Mouse (Mus musculus): Measurements from ENCODE around the gene Sf3b1.
"Not testable (repeated sequence)": the region's sequence is repeated elsewhere in the genome, so short reads cannot be mapped to it uniquely, and the experiment has no call there.

The Sf3b1 gene

DNA sequence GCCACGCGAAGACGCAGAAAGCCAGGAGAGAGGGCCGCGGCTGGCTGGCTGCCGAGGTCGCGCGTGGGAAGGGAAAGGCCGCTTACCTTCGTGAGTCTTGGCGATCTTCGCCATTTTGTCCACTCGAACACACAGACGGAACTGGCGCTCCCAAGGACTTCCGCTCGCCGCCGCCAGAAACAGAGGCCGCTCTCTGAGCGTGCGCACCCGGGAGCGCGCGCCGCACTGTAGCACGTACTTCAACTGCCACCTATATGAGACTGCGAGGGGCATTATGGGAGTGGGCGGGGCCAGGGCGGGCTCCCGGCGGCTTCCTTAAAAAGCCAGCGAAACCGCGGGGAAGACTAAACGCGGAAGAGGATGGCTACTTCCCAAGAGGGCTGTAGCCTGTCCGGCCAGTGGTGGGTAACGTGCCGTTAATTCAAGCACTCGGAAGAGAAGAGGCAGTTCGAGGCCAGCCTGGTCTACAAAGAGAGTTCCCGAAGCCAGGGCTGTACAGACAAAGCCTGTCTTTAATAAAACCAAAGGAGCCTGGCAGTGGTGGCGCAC, at the start of gene Sf3b1:
TSS of gene Sf3b1 (minus strand) at position 229 of the 549 bp plus-strand sequence.
- DNase-seq (ENCODE audit: low spot score in 2 of 2) = peak; percentile 95 to 97

DNA sequence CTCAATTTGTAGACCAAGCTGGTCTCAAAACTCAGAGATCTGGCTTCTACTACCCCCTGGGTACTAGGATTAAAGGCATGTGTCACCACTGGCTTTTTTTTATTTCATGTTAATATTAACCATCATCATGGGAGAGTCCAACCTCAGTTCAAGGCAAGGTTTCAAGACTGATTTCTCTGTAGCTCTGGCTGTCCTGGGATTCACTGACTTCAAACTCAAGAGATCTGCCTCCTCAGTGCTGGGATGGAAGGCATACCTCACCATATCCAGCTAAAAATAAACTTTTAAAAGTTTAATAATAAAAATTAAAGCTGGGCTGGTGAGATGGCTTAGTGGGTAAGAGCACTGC, 49.1 kb upstream of the Sf3b1 start:
- DNase-seq (ENCODE audit: low spot score in 2 of 2) = no peak

DNA sequence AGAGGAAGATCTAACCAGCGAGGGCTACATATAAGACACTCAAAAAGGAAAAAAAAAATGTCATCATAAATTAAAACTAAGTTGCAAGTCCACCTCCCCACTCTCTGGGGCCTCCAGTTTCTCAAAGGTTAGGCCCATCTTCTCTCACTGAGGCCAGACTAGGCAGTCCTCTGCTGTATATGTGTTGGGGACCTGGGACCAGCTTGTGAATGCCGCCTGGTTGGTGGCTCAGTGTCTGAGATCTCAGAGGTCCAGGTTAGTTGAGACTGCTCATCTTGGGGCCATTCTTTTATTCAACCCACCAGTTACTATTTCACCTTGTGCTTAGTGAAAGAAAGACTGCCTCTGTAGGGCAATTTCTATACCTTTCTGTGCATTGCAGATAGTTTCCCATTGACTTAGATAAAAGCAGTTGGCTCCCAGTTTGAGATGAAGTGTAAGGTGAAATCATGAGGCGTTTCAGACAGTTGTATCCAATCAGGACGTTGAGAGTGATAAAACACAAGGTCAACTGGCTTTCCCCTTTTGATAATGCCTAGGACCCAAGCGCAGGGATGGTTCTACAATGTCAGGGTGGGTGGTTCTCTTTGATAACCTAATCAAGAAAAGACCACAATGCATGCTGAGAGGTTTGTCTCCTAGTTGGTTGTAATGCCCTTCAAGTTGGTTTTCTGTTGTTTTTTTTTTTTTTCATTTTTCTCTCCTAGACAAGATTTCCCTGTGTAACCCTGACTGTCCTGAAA, 48.5 kb upstream of the Sf3b1 start:
- DNase-seq (ENCODE audit: low spot score in 2 of 2) = no peak

DNA sequence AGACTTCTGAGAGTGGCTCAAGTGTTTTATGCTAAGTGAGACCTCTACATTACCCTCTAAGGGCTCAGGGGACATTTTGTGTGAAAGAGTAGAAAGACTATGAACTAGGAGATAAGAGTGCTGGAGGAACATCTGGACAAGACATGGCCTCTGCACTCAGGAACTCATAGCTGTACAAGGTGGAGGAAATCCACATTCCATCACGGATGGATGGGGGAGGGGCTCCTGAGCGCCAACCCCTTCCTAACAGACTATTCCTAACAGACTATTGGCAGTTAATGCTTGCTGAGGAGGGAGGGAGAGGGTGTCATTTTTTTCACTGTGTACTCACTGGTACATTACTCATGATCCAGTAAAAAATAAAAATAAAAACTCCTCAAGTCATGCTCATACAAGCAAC, 47.5 kb upstream of the Sf3b1 start:
- DNase-seq (ENCODE audit: low spot score in 2 of 2) = no peak

DNA sequence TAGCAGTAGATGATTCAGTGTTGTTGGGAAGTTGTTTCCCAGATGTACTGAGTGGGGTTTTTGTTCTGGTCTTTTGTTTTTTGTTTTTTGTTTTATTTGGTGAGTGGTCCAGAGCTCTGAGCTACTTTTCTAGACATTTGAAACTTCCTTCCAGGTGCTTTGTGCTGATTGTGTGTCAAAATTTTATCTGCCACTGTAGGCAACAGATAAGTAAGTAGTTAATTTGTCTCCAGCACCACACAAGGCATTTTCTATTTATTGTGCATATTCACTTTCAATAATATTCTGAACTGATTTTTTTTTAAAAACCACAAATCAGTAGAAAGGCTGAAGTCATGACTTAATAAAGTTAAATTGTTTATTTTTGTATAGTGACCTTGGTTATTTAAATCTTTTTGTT, 45.0 kb upstream of the Sf3b1 start:
- DNase-seq (ENCODE audit: low spot score in 2 of 2) = not testable (repeated sequence)

DNA sequence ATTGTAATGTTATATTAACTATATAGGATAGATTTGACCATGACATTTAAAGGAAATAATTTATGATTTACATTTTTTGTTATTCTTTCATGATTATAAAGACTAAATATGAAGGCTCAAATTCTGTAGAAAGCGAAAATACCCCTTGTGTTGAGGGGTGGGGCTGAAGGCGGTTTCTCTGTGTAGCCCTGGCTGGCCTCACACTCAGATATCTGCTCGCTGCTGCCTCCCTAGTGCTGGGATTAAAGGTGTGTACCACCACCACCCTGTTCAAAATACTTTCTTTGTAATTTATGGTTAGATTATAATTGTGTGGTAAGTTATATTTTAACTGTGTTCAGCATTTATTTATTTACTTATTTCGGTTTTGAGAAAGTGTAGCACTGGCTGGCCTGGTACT, 34.5 kb upstream of the Sf3b1 start:
- no peak for DNase-seq (ENCODE audit: low spot score in 2 of 2)

DNA sequence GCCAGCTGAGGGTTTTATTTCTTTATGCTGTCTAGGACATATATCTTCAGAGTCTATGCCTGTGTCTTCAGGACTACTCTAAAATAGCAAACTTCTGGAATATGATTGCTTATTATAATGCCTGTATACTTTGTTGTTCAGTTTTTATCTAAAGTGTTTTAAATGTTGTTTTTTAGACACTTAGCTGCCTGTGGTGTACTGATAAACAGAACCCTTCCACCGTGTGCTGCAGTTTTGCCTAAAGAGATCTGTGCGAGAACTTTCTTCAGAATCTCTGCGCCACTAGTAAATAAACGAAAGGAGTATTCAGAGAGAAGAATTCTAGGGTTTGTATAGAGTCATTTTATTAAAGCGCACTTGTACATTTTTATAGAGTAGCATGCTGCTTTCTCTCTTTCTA, 33.8 kb upstream of the Sf3b1 start:
- DNase-seq (ENCODE audit: low spot score in 2 of 2) = no peak

DNA sequence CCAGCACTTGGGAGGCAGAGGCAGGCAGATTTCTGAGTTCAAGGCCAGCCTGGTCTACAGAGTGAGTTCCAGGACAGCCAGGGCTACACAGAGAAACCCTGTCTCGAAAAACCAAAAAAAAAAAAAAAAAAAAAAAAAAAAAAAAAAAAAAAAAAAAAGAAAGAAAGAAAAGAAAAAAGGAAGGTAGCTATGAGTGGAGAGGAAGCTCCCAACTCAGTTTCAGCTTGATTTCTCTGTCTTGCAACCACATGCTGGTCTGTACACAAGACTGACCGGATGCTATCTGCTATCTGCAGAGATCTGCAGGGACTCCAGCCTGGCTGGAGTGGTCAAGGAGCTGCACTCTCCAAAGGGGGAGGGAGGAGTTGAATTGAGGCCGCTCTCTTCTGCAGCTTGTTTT, 31.1 kb upstream of the Sf3b1 start:
- DNase-seq (ENCODE audit: low spot score in 2 of 2) = not testable (repeated sequence)

DNA sequence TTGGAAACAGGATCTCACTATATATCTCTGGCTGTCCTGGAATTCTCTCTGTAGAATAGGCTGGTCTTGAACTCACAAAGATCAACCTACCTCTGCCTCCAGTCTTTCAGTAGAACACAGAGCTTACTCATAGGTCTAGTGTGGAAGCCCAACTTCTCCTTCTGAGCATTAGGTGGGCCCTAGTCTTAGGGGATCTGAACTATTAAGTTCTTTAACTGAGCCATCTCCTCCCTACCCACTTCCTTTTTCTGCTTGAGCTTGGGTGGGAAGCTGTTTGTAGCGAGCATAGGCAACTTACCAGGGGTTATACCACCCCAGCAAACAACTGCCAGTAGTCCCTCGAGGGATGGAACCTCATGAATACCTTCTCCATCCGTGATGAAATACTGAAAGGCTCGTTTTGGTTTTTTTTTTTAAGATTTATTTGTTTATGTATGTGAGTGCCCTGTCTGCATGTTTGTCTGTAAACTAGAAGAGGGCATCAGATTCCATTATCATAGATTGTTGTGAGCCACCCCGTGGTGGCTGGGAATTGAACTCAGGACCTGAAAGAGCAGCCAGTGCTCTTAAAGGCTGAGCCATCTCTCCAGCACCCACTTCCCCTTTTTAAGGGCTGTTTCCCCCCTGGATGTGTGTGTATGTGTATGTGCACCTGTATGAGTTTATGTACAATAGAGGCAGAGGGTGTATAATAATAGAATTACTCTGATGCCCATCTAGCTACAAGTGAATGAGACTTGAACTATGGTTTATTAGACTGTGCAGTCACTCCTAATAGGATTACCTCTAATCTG, 28.2 kb upstream of the Sf3b1 start:
- no peak for DNase-seq (ENCODE audit: low spot score in 2 of 2)

DNA sequence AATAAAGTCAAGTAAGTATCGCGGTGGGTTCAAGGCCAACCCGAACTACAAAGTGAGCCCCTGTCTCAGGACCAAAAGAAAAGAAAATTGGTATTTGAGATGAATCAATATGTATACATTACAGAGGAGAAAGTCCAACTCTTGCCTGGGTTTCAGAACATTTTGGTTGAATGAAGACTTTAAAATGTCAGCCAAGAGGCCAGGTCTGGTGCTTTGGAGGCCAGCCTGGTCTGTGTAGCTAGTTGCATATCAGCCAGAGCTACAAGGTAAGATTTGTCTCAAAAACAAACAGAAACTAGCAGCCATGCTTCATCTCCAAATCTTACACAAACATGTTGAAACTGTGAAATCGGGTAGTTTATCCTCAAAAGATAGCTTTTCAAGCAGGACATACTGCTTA, 26.3 kb upstream of the Sf3b1 start:
- DNase-seq (ENCODE audit: low spot score in 2 of 2) = no peak

DNA sequence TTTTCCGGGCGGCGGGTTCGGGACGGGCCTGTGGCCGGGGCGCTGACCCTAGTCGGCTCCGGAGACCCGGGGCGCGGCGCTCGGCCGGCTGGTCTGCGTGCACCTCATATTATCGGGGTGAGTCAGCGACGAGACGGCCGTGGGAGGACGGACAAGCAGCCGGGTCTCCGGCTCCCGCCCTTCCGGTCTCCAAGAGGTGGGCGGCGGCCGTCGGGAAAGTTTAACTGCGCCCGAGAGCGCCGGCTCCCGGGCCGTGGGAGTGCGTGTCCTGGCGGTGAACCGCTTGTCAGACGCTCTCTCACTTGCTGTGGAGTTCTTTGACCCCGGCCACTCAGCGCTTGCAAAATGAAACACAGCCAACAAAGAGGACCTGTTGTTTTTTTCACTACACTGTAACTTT, 25.7 kb upstream of the Sf3b1 start:
- DNase-seq (ENCODE audit: low spot score in 2 of 2) = peak; percentile 77 to 88

DNA sequence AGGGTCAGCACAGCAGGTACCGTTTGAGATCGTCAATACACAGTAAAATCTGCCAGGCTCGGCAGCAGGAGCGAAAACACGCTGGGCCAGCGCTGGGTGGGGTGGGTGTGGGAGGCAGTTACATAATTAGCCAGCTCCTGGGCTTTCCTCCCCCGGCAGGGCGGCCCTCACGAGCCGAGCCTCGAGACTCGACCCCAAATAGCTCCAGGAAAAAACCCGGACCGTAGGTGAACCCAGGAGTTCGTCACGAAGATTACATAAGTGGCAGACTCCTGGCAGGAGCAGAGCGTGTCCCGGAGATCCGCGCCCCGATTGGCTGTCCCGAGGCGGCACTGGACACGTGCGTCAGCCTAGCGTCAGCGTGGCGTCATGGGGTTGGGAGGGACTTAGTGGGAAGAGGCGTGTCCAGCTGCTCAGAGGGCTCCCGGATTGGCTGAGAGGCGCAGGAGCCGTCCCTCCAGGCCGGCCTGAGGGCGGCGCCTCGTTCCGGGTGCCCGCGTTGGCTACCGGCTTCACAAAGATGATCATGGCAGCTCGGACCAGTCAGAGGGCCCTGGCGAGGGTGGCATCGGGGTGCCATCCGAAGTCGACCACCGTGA, 25.2 kb upstream of the Sf3b1 start, which contains the start of gene Coq10b:
TSS of gene Coq10b (plus strand) at position 416 of the 599 bp plus-strand sequence.
- DNase-seq (ENCODE audit: low spot score in 2 of 2) = peak; percentile 97 to 98

DNA sequence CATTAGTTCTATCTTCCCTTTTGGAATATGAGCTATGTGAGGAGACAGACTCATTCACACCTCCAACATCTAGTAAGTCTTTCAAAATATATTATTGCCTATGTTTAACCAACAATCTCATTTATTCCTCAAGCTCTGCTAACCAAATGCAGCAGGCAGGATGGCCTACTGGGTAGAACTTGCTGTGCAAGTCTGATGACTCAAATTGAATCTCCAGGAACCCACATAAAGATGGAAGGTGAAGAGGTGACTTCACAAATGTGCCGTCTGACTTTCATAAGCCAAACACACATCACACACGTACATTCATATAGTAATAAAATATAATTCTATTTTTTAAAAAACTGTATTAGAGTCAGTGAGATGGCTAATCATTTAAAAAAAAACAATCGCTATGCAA, 24.4 kb upstream of the Sf3b1 start:
- DNase-seq (ENCODE audit: low spot score in 2 of 2) = no peak

DNA sequence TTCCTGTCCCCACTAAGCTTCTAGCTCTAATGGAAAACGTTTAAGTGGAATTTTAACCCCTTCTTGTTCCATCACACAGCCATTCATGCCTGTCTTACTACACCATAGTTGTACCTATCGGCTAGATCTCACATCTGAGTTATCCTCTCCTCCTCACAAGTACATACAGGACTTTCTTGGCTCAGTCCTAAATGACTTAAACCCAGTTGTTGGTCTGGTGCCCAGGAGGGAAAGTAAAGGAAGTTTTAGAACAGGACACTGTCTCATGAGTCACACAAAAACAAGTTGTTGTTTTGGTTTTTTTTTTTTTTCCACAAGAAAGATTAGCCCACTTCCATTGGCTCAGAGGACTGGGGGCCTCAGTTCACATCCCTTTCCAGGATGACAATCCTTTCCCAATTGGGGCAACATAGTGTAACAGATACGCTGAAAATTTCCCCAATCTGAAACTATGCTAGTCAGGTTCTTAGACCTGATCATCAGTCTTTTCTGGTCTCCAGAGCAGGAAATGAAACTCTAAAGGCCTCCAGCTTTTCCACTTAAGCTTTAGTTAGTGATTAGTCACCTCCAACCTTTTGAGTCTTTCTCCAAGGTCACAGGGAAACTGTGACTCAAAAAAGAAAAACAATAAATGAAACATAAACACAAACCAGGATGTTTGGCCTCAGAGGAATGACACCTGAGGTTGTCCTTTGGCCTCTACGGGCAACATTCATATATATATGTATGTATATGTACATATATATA, 21.7 kb upstream of the Sf3b1 start:
- no peak for DNase-seq (ENCODE audit: low spot score in 2 of 2)

DNA sequence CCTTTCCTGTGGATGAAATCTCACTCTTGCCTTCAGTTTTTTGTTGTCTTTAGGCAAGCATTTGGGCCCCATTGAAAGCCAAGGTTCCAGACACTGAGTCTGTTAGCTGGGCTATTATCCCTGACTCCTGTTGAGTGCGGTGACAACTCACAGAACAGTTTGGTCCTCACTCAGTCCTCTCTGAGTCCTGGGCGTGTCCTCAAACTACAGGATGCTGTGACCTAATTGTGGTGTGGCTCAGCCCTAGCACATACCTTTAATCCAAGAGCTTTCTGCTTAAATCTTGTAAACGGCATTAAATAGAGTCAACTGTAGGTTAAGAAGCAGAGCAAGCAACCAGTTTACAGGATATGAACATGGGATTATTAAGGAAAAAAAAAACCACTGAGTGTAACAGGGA, 15.9 kb upstream of the Sf3b1 start:
- no peak for DNase-seq (ENCODE audit: low spot score in 2 of 2)

DNA sequence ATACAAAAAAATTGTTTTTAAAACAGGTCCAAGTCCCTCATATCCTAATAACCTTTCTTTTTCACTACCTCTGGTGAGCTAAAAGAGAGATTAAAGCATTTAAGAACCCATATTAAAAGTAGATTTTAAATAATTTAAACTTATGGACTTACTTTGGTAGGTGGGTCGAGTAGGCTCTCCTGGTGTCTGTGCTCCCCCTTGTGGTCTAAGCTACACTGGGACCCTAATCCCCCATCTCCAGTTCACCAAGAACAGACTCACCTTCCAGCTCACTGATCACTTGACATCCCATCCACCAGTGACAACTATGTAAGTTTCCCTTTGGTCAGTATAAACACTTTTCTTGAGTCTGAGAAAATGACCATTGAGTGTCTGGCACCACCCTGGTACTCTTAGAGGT, 15.0 kb upstream of the Sf3b1 start:
- DNase-seq (ENCODE audit: low spot score in 2 of 2) = no peak

DNA sequence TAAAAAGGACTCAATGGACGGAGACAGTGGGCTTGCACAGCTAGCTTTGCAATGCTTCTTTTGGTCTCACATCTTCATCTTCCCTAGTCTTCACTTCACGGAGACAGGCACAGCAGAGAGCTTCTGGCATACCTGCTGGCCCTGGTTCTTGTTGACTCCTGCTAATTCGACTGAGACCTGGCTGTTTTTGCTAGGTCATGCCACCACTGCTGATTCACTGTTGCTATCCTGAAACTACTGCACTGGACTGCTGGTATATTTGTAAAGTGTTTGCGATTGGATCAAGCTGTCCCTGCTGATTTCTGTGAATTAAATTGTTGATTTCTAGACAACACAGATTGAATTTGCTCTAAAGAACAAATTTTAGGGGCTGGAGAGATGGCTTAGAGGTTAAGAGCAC, 14.4 kb upstream of the Sf3b1 start:
- DNase-seq (ENCODE audit: low spot score in 2 of 2) = no peak

DNA sequence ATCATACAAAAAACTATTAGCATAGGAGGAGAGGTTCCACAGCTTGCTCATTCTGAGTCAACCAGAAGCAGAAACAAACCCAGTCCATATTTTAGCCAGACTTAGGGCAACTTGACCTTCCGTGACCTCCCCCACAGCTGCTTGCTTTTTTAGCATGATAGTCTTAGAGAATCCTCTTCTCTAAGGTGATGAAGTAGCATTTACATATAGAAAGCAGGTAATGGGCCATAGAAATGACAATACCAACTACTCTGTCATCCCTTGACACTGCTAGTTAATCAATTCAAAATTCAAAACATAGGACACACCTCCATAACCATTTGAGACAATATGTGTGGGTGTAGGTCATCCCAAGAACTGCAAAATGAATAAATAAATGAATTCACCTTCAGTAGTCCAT, 12.7 kb upstream of the Sf3b1 start:
- DNase-seq (ENCODE audit: low spot score in 2 of 2) = no peak

DNA sequence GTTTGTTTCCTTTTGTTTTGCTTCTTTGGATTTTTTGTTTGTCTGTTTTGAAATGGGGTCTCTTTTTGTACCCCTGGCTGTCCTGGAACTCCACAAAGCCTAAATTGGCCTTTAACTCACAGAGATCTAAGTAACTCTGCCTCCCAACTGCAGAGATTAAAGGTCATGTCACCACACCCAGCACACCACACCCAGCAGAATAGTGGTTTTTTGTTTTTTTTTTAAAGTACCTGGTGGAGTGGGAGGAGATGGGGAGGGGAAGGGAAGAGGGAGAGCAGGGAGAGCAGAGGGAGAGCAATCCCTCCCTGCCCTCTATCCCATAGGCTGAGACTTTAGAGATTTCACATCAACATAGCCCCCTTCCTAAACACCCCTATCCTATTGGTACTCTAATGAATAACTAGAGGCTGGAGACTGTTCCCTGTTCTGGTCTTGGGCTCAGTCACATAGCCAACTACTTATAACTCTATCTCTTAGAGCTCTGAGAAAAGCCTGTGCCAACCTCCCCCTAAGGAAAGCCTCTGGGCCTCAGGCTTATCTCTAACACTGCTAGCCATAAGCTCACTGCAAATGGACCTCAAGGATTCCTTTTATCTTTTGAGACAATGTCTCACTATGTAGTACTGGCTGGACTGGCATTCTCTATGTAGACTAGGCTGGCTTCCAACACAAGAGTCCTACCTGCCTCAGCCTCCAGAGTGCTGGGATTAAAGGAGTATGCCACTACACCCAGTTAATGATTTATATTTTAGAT, 3.9 kb upstream of the Sf3b1 start:
- no peak for DNase-seq (ENCODE audit: low spot score in 2 of 2)

DNA sequence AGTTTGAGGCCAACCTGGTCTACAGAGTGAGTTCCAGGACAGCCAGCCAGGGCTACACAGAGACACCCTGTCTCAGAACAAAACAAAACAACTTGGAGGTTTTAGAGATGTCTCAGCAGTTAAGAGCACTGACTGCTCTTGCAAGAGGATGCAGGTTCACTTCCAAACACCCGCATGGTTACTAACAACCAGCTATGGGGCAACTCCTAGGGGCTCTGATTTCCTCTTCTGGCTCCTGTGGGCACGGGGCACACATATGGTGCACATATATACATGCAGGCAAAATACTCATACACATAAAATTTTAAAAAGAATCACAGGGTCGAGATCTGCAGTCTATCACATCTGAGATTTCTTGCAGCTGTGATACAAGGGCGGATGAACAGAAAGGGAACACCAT, 2.2 kb upstream of the Sf3b1 start:
- DNase-seq (ENCODE audit: low spot score in 2 of 2) = no peak

All from spleen, postnatal 4 days (tissue).